Mouse (Mus musculus) right cerebral cortex, postnatal 25 days (tissue): Measurements from ENCODE around the gene Znrf2.
A peak's percentile ranks its signal among the peaks of the same experiment; 100 is the strongest.
"Not testable (repeated sequence)": the region's sequence is repeated elsewhere in the genome, so short reads cannot be mapped to it uniquely, and the experiment has no call there.

Experiments used
- DNase-seq: peaks from one replicate; pipeline ENCODE4 v3.0.0; 2022

Znrf2 gene

GRCm38 (mm10) chr6:54809531-54810313 lies 7.0 kb upstream of the Znrf2 start:
- DNase-seq = no peak

DNA sequence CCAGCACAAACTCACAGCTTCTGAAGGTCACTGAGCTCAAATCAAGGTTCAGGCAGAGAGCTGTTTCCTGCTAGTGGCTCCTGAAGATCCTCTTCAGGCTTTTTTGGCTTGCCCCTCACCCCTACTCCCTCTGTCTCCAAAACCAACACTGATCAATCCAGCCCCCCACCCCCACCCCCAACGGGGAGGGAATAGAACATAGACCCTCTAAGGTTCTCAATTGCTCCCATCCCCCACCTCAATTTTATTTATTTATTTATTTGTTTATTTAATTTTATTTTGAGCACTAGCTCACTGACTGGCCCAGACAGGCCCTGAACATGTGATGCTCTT lies 6.4 kb upstream of the Znrf2 start:
- no peak for DNase-seq

DNA sequence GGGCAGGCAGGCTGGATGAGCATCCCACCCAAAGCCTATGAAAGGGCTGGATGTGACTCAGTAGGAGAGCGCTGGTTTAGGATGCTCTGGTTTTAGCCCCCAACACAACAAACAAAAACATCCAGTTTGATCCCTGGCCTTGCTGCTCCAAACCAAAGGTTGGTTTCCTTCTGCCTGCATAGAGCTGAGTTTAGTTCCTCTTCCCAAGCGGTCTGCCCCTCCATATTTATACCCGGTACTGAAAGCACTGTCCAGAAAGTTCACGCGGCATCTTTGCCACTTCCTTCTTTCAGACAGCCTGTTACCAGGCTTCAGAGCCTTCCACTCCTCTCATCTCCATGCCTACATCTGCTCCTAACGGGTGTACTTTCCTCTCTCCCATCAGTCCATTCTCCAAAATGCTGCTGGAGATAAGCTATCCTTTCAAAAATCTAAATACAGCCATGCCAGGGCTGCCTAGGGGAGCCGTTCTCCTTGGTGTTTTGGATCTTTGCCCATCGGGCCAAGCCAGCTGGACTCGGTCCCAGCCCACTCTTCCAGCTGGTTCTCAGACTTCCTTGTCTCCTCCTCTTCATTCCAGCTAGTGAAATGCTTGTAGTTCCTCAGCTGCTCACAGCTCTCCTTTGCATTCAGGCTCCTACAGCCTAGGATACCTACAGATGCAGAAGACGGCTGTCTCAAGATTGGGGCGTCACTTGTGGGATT lies 5.0 kb upstream of the Znrf2 start:
- peak; percentile 66 for DNase-seq

DNA sequence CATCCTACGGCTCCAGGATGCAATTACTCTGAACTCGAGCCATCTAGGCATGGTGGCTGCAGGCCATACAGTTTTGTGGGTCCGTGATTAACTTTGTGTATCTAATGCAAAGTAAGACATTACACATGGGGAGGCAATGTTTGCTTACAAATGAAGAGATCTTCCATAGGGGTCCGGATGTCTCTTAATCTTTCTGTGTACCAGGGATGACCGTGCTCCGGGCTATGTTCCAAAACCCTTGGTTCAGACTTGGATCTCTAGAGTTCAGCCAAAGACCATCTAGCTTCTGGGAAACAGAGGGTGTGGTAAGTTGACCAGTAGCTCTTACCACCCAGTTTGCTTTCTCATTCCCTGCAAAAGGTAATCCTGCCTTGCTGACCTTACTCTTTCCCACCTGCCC lies 4.4 kb upstream of the Znrf2 start:
- DNase-seq = no peak

GRCm38 (mm10) chr6:54815428-54816130 lies 1.1 kb upstream of the Znrf2 start:
- no peak for DNase-seq

GRCm38 (mm10) chr6:54817266-54817767 lies 601 bp downstream of the Znrf2 start:
- peak; percentile 48 for DNase-seq

DNA sequence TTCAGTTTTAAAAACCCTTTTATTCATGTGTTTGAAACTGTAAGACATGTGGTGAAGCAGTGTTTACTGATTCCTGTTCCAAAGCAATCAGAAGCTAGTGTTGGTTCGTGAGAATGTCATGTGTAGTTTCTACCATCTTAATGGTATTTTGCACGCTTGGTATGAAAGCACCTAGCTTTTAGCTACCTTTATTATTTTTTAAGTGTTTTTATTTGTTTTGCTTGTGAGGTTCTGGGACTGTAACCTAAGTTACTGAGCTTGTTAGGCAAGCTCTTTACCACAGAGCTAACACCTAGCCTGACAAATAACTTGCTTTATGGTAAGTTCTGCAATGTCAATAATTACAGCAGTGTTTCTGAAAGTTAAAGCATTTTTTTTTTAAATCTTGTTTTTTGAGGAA lies 1.7 kb downstream of the Znrf2 start:
- DNase-seq = no peak

DNA sequence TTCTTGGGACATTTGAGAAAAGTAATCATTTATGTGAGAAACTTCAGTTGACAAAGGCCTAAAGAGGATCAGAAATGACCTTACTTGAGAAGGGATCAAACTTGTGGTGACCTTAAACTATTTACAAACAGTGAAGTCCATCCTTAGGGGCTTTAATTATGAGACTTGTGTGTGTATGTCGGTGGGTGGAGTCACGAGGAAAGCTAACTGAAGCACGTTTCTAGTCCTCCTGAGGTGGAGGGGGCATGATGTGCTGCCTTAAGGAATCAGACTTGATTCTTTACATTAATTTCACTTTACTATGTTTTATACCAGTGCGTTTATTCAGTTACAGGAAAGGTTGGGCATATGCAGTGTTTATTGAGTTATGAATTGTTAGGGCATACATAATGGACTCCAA lies 2.6 kb downstream of the Znrf2 start:
- no peak for DNase-seq

DNA sequence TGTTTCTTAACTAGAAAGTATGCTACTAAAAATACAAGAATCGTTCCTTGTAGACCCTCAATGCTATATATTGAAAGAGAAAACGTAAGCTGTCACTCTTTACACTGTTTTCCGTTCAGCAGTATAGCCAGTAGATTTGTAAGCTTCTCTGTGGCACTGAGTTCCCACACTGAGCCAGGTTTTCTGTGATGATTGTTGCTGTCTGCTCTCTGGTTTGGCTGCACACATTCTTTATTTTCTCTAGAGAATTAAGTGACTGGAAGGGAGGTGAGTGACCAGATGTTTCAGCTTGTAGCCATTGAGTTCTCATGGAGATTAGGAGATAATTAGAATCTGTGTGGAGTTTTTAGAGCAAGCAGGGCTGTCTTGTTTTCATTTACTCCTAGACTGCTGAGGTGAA lies 3.0 kb downstream of the Znrf2 start:
- DNase-seq = no peak

DNA sequence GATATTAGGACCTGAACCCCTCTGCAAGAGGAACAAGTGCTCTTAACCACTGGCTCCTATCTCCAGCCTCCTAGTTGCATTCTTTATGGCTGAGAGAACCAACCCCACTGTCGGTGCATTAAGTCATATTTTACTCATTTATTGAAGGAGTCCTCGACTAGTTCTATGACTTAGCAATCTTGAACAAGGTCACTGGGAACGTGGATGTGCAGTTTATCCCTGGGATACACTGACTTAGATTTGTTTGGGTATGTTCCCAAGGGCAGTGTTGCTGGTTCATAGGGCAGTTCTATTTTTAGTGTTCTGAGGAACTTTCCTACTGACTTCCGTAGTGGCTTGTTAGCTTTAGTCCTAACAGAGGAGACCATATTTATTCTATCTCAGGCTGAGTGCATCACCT lies 5.6 kb downstream of the Znrf2 start:
- no peak for DNase-seq

DNA sequence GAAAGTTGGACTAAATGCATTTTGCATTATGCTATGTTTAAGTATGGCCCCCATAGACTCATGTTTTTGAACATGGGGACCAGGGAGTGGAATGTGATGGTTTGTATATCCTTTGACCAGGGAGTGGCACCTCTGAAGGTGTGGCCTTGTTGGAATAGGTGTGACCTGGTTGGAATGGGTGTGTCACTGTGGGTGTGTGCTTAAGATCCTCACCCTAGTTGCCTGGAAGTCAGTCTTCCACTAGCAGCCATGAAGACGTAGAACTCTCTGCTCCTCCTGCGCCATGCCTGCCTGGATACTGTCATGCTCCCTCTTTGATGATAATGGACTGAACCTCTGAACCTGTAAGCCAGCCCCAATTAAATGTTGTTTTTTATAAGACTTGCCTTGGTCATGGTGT lies 7.8 kb downstream of the Znrf2 start:
- not testable (repeated sequence) for DNase-seq

DNA sequence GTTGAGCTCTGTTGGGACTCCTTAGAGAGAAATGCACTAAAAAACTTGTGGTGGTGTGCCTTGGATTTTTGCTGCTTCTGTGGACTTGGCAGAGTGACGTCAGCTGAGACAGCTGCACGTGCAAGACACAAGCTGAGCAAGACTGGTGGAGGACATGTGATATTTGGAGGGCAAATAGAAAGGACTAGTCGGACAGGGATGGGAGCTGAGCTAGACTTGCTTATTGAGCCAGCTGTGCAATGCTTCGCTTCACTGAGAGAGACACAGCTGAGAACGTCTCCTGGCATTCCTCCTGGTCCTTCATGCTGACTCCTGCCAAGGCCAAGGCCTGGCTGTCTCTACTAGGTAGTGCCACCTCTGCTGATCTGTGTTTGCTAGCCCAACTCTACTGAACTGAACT lies 10.8 kb downstream of the Znrf2 start:
- no peak for DNase-seq

GRCm38 (mm10) chr6:54828274-54828673 lies 11.6 kb downstream of the Znrf2 start:
- no peak for DNase-seq

- DNase-seq = no peak
These were observed 13.5 kb downstream of the Znrf2 start for GRCm38 (mm10) chr6:54830048-54830772.

DNA sequence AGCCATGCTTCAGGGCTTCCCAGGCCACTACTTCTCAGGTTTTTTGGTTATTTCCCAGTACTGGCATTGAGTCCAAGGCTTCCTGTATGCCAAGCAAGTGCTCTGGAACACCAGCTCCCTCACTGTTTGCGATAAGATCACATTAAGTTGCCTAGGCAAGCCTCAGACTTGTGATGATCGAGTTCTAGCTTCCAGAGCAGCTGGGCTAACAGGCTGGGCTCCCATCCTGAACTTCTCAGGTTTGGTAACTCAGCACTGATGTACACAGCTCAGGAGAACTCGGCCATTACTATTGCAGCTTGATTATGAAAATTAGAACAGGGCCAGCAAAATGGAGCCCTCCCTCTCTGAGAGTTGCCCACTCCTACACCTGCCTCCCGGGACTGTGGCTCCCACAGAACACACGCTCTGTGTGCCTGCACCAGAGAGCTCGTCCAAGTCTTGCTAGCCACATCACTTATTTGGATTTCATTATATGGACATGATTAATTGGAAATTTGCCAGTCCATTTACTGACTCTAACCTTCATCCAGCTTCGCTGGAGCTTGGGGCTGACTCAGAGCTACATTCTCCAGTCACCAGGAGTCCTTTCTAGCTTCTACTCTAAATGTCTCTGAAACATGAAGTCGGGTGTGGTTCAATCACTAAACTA lies 14.5 kb downstream of the Znrf2 start:
- no peak for DNase-seq

DNA sequence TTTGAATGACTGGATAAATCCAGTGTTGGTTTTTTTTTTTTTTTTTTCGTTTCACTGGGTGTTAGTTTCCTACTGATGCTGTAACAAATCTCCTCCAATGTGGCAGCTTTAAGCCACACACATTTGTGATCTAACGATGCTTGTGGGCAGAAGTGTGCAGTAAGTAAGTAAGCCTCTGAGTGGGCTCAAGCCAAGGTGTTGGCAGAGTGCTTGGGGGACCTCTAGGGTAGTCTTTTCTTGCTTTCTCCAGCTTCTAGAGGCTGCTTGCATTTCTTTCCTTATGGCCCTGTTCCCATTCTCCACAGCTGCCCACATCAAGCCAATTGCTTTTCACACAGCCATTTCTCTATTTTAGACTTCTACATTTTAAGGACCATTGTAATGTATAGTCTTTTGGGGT lies 16.7 kb downstream of the Znrf2 start:
- DNase-seq = no peak

GRCm38 (mm10) chr6:54836666-54837065 lies 19.9 kb downstream of the Znrf2 start:
- no peak for DNase-seq

DNA sequence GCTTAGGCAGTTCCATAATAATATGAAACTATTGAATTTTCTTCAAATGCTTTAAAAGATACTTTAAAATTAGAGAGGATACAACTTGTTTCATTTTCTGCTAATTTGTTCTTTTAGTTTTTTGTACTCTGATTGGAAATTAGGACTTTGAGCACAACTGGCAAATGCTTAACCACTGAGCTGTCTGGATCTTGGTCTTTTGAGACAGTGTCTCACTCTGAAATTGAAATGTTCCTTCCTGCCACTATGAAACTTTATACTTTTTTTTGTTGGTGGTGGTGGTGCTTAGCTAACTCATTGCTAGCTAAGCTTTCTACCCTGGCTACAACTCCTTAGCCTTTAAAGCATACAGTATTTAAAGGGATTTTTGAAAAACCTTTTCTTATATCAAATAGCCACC lies 24.7 kb downstream of the Znrf2 start:
- DNase-seq = no peak

DNA sequence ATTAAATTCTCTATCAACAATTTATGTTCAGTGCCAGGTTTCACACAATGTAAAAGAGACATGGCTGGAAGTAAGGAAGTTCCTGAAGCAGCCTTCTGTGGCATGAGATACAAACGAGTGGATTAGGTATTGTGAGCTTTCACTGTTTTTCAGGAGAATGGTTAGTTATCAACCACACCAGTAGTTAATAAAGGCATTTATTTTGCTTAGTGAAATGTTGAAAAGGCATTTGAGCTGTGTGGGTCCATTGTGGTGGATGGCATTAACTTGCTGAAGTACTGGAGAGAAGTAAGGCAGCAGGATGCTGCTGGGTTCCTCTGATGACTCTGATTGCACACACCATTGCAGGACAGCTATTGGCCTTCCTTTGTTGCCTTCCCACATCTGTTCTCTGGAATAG lies 25.3 kb downstream of the Znrf2 start:
- no peak for DNase-seq

GRCm38 (mm10) chr6:54848546-54848945 lies 31.8 kb downstream of the Znrf2 start:
- no peak for DNase-seq

DNA sequence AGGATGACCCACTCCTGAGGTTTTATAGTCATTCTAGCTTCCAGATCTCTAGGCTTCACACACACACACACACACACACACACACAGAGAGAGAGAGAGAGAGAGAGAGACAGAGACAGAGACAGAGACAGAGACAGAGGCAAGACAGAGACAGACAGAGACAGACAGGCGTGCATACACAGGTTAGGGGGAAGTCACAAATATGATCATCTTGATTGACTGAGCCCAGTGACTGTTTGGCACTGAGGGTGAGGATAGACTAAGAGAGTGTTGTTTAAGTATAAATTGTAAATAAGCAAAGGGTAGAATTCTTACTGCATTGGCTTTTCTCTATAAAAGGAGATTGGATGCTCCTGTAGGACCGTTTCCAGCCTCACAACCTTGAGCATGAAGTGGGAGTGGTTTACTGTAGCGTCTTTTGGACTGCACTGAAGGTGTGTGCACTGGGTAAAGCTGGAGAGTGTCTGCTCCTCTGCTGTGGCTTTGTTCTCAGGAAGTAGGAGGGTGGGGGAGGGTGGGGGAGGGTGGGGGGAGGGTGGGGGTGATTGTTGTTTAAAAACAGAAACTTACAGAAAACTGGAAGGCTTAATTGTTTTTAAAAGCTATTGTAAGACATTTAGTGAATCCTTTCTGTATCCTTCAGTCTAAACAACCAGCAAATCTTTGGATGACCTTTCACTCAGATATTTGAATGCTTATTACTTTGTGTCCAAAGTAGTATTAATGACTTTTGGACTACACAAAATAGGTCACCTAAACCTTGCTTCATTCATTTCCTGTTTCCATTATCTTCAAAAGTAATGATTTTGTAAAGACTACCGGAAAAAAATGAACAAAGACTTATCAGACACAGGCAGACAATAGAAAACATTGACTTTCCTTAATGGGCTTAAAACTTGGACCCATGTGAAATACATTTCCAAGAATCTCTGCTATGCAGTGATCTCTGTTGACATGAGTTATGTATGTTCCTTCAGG lies 32.8 kb downstream of the Znrf2 start:
- DNase-seq = no peak
